Mouse (Mus musculus) neural tube, embryonic 15.5 days (tissue): ENCODE data around the gene Mylk. TPM values are rescaled to one million over a fixed set of nuclear protein-coding genes. Genes with fewer than 3 reads are reported as not detected.
"Not testable (repeated sequence)": the region's sequence is repeated elsewhere in the genome, so short reads cannot be mapped to it uniquely, and the experiment has no call there.

Source experiments
- ATAC-seq: fragments of 200-750 bp; cut with Nextera tagmentation; 2 replicates; pipeline ENCODE4 v1.8.0; 2017; ENCODE audit warnings: mild to moderate bottlenecking, moderate TSS enrichment, moderate library complexity; ENCODE audit not compliant: low FRiP score
- H3K27ac ChIP-seq: fragments of 300-500 bp; sonication (generic); replicated peaks from 2 replicates; pipeline ENCODE4 v1.5.1; 2015; ENCODE audit warnings: mild to moderate bottlenecking, inconsistent platforms
- H3K27me3 ChIP-seq: fragments of 300-500 bp; sonication (generic); replicated peaks from 2 replicates; pipeline ENCODE4 v1.6.1; 2015; ENCODE audit warnings: inconsistent platforms
- H3K36me3 ChIP-seq: fragments of 300-500 bp; sonication (generic); 2 replicates; pipeline ENCODE4 v1.6.1; 2015; ENCODE audit warnings: inconsistent platforms
- H3K4me1 ChIP-seq: fragments of 300-500 bp; sonication (generic); 2 replicates; pipeline ENCODE4 v1.6.1; 2015; ENCODE audit warnings: inconsistent platforms
- H3K4me2 ChIP-seq: fragments of 300-500 bp; sonication (generic); 2 replicates; pipeline ENCODE4 v1.6.1; 2015; ENCODE audit warnings: inconsistent platforms, mild to moderate bottlenecking, moderate library complexity
- H3K4me3 ChIP-seq: fragments of 300-500 bp; sonication (generic); replicated peaks from 2 replicates; pipeline ENCODE4 v1.5.1; 2015; ENCODE audit warnings: mild to moderate bottlenecking, inconsistent platforms
- H3K9ac ChIP-seq: fragments of 300-500 bp; sonication (generic); replicated peaks from 2 replicates; pipeline ENCODE4 v1.6.1; 2015; ENCODE audit warnings: mild to moderate bottlenecking, inconsistent platforms
- H3K9me3 ChIP-seq: fragments of 300-500 bp; sonication (generic); replicated peaks from 2 replicates; pipeline ENCODE4 v1.6.1; 2016; ENCODE audit warnings: inconsistent platforms
- WGBS: fragments of 180-500 bp; shearing (Covaris S2); methylation state at CpG from one replicate; pipeline ENCODE4 v1.1.7; 2015; ENCODE audit warnings: mixed read lengths; 5-methylcytosine and 5-hydroxymethylcytosine counted together
- polyA plus RNA-seq: library from polyadenylated mRNA; unstranded; fragments of >200 nt; fragmentation: Nextera tagmentation; extraction: Ambion mirVana; gene quantifications from 2 replicates; pipeline ENCODE4 v1.2.1, GENCODE M21; 2015

The Mylk gene
- 4.5 and 31.5 TPM in 2 replicates for polyA plus RNA-seq

- Histone ChIP-seq H3K4me2 (peak within 1 kb of the TSS; percentile 98), H3K4me3 (peak within 1 kb of the TSS; percentile 53), H3K9ac (peak within 1 kb of the TSS; percentile 57), H3K9me3 (no peaks in the 10 kb centered on the region), H3K36me3 (no peaks in the 10 kb centered on the region), H3K27ac (0 out of 2 replicates have a peak within 1 kb of the TSS, but pooled peaks have one; percentile 28), H3K4me1 (peaks cover 18% of the 10 kb centered on the region), H3K27me3 (peaks cover 22% of the 10 kb centered on the region)
- under 1% methylated on average over 48 of the region's 48 CpGs for WGBS
- peak; percentile 87 for ATAC-seq
Measured at GRCm38 (mm10) chr16:34745065-34745585, at the start of gene Mylk. TSS of gene Mylk (plus strand) at chr16:34745210.

- 69% methylated on average over 3 of the region's 3 CpGs for WGBS
- not testable (repeated sequence) for H3K27me3 ChIP-seq, H3K27ac ChIP-seq, H3K9ac ChIP-seq, ATAC-seq, H3K4me2 ChIP-seq, H3K4me3 ChIP-seq, H3K36me3 ChIP-seq, H3K9me3 ChIP-seq, H3K4me1 ChIP-seq
Measured at GRCm38 (mm10) chr16:34698721-34699120, 46.3 kb upstream of the Mylk start.

GRCm38 (mm10) chr16:34700165-34700827, 44.7 kb upstream of the Mylk start:
- H3K36me3 ChIP-seq = no peaks in the 10 kb centered on the region; the same call in 1 of the 2 replicates
- H3K4me1 ChIP-seq = no peaks in the 10 kb centered on the region
- H3K9me3 ChIP-seq = no peaks in the 10 kb centered on the region
- ATAC-seq = peak; percentile 74
- H3K27ac ChIP-seq = no peak overlapping the region
- H3K9ac ChIP-seq = no peak overlapping the region
- no peaks in the 10 kb centered on the region for H3K27me3 ChIP-seq
- no peak overlapping the region for H3K4me2 ChIP-seq
- H3K4me3 ChIP-seq = no peak overlapping the region
- WGBS = 29% methylated on average over 7 of the region's 7 CpGs

GRCm38 (mm10) chr16:34700828-34701216, 44.2 kb upstream of the Mylk start:
- Histone ChIP-seq H3K27ac (no peak overlapping the region), H3K4me2 (no peak overlapping the region), H3K4me1 (no peaks in the 10 kb centered on the region), H3K9me3 (no peaks in the 10 kb centered on the region), H3K4me3 (no peak overlapping the region), H3K27me3 (no peaks in the 10 kb centered on the region), H3K36me3 (no peaks in the 10 kb centered on the region; the same call in 1 of the 2 replicates), H3K9ac (no peak overlapping the region)
- 84% methylated on average over 6 of the region's 6 CpGs for WGBS
- no peak for ATAC-seq

GRCm38 (mm10) chr16:34706019-34706418, 39.0 kb upstream of the Mylk start:
- Histone ChIP-seq H3K36me3 (peaks cover 5% of the 10 kb centered on the region; the same call in 1 of the 2 replicates), H3K9ac (no peak overlapping the region), H3K27me3 (no peaks in the 10 kb centered on the region), H3K27ac (no peak overlapping the region), H3K4me3 (no peak overlapping the region), H3K9me3 (no peaks in the 10 kb centered on the region), H3K4me1 (no peaks in the 10 kb centered on the region), H3K4me2 (no peak overlapping the region)
- no peak for ATAC-seq
- WGBS = 90% methylated on average over 2 of the region's 2 CpGs

GRCm38 (mm10) chr16:34706487-34706946, 38.5 kb upstream of the Mylk start:
- H3K4me2 ChIP-seq = no peak overlapping the region
- no peak for ATAC-seq
- 89% methylated on average over 7 of the region's 7 CpGs for WGBS
- H3K9me3 ChIP-seq = no peaks in the 10 kb centered on the region
- no peak overlapping the region for H3K9ac ChIP-seq
- no peaks in the 10 kb centered on the region for H3K27me3 ChIP-seq
- H3K4me1 ChIP-seq = no peaks in the 10 kb centered on the region
- H3K27ac ChIP-seq = no peak overlapping the region
- H3K36me3 ChIP-seq = peaks cover 5% of the 10 kb centered on the region; the same call in 1 of the 2 replicates
- H3K4me3 ChIP-seq = no peak overlapping the region

GRCm38 (mm10) chr16:34711481-34711880, 33.5 kb upstream of the Mylk start:
- Histone ChIP-seq H3K9ac (no peak overlapping the region), H3K27ac (no peak overlapping the region), H3K4me3 (no peak overlapping the region), H3K4me2 (no peak overlapping the region), H3K9me3 (no peaks in the 10 kb centered on the region), H3K27me3 (no peaks in the 10 kb centered on the region), H3K4me1 (no peaks in the 10 kb centered on the region), H3K36me3 (peaks cover 5% of the 10 kb centered on the region; the same call in 1 of the 2 replicates)
- no peak for ATAC-seq
- 80% methylated on average over 3 of the region's 3 CpGs for WGBS

GRCm38 (mm10) chr16:34725156-34725555, 19.9 kb upstream of the Mylk start:
- 94% methylated on average over 3 of the region's 3 CpGs for WGBS
- Histone ChIP-seq H3K27ac (no peak overlapping the region), H3K9ac (no peak overlapping the region), H3K27me3 (no peaks in the 10 kb centered on the region), H3K4me2 (no peak overlapping the region), H3K4me3 (no peak overlapping the region), H3K4me1 (no peaks in the 10 kb centered on the region), H3K36me3 (peaks cover 8% of the 10 kb centered on the region; the same call in 1 of the 2 replicates), H3K9me3 (0 out of 2 replicates have a peak, but pooled peaks cover 4% of the 10 kb centered on the region)
- no peak for ATAC-seq

- H3K36me3 ChIP-seq, H3K4me3 ChIP-seq, ATAC-seq, H3K9ac ChIP-seq, H3K4me1 ChIP-seq, H3K4me2 ChIP-seq, H3K27me3 ChIP-seq, H3K27ac ChIP-seq, H3K9me3 ChIP-seq: not testable (repeated sequence)
Measured at GRCm38 (mm10) chr16:34728610-34729009, 16.4 kb upstream of the Mylk start.

- Histone ChIP-seq H3K4me2 (no peak overlapping the region), H3K9ac (no peak overlapping the region), H3K4me3 (no peak overlapping the region), H3K4me1 (no peaks in the 10 kb centered on the region), H3K36me3 (0 out of 2 replicates have a peak, but pooled peaks cover 3% of the 10 kb centered on the region), H3K9me3 (0 out of 2 replicates have a peak, but pooled peaks cover 5% of the 10 kb centered on the region), H3K27me3 (no peaks in the 10 kb centered on the region), H3K27ac (no peak overlapping the region)
- no peak for ATAC-seq
- 95% methylated on average over 1 of the region's 1 CpGs for WGBS
Measured at GRCm38 (mm10) chr16:34729371-34729770, 15.6 kb upstream of the Mylk start.

GRCm38 (mm10) chr16:34738656-34739233, 6.3 kb upstream of the Mylk start:
- Histone ChIP-seq H3K27me3 (peaks cover 6% of the 10 kb centered on the region; the same call in 1 of the 2 replicates), H3K9me3 (no peaks in the 10 kb centered on the region), H3K36me3 (no peaks in the 10 kb centered on the region), H3K4me2 (no peak overlapping the region), H3K27ac (no peak overlapping the region), H3K9ac (no peak overlapping the region), H3K4me1 (no peaks in the 10 kb centered on the region), H3K4me3 (no peak overlapping the region)
- ATAC-seq = no peak
- WGBS = 90% methylated on average over 4 of the region's 4 CpGs

GRCm38 (mm10) chr16:34742930-34743329, 2.1 kb upstream of the Mylk start:
- Histone ChIP-seq H3K27me3 (peaks cover 22% of the 10 kb centered on the region), H3K4me2 (no peak overlapping the region), H3K36me3 (no peaks in the 10 kb centered on the region), H3K27ac (no peak overlapping the region), H3K4me1 (peaks cover 13% of the 10 kb centered on the region), H3K9me3 (no peaks in the 10 kb centered on the region), H3K4me3 (no peak overlapping the region), H3K9ac (no peak overlapping the region)
- ATAC-seq = no peak
- 42% methylated on average over 2 of the region's 2 CpGs for WGBS
